Mouse (Mus musculus) ES-Bruce4 (cell line): ENCODE measurements around the gene Dus2.

Experiments used
- CTCF ChIP-seq: IDR thresholded peaks from one replicate; pipeline ENCODE4 v1.8.1; 2011; ENCODE audit warnings: low read depth, low read length
- EP300 ChIP-seq: IDR thresholded peaks from 2 replicates; pipeline ENCODE4 v1.6.1; 2011; ENCODE audit warnings: low read depth, low read length; ENCODE audit not compliant: insufficient read depth

GRCm38 (mm10) chr8:105996359-105996758, 5.2 kb downstream of the Dus2 start:
- no peak for TF ChIP-seq CTCF
- TF ChIP-seq EP300 = no peak
